Mouse (Mus musculus) frontal cortex, postnatal 10 days (tissue): ENCODE results near the gene Nfix.
"Not testable (repeated sequence)": the region's sequence is repeated elsewhere in the genome, so short reads cannot be mapped to it uniquely, and the experiment has no call there.

Source experiments
- DNase-seq, 2 experiments: peaks; one replicate each; pipeline ENCODE4 v3.0.0; 2022; ENCODE audit warnings: low spot score in 2 of 2, mixed read lengths in 1 of 2

The Nfix gene

GRCm38 (mm10) chr8:84832759-84833742 is 32.9 kb upstream of the Nfix start:
- DNase-seq = no peak

- peak; percentile 63 to 78 for DNase-seq
These were observed 32.0 kb upstream of the Nfix start for GRCm38 (mm10) chr8:84832034-84832717.

GRCm38 (mm10) chr8:84831490-84831889 is 31.3 kb upstream of the Nfix start, which contains the start of gene Gadd45gip1:
TSS of gene Gadd45gip1 (plus strand) at chr8:84831522.
- no peak for DNase-seq

- DNase-seq = not testable (repeated sequence)
These were observed 26.4 kb upstream of the Nfix start for GRCm38 (mm10) chr8:84826518-84826917.

- no peak for DNase-seq
These were observed 25.5 kb upstream of the Nfix start for GRCm38 (mm10) chr8:84825636-84826035.

GRCm38 (mm10) chr8:84823653-84824052 is 23.5 kb upstream of the Nfix start:
- DNase-seq = peak in 1 of 2 experiments; percentile 63

GRCm38 (mm10) chr8:84822723-84823122 is 22.6 kb upstream of the Nfix start, which contains the start of gene Dand5:
TSS of gene Dand5 (minus strand) at chr8:84822823.
- no peak for DNase-seq

GRCm38 (mm10) chr8:84816117-84816516 is 16.0 kb upstream of the Nfix start:
- DNase-seq = no peak

- peak; percentile 90 to 91 for DNase-seq
These were observed 15.4 kb upstream of the Nfix start for GRCm38 (mm10) chr8:84815547-84815946.

GRCm38 (mm10) chr8:84814555-84815441 is 14.7 kb upstream of the Nfix start:
- DNase-seq = no peak

- DNase-seq = no peak
These were observed 14.1 kb upstream of the Nfix start for GRCm38 (mm10) chr8:84814240-84814554.

- no peak for DNase-seq
These were observed 13.7 kb upstream of the Nfix start for GRCm38 (mm10) chr8:84813830-84814229.

- DNase-seq = peak in 1 of 2 experiments; percentile 83
These were observed 12.9 kb upstream of the Nfix start for GRCm38 (mm10) chr8:84813059-84813458.

GRCm38 (mm10) chr8:84811303-84811702 is 11.2 kb upstream of the Nfix start:
- no peak for DNase-seq

GRCm38 (mm10) chr8:84810896-84811295 is 10.8 kb upstream of the Nfix start:
- peak; percentile 89 to 95 for DNase-seq

GRCm38 (mm10) chr8:84809941-84810280 is 9.8 kb upstream of the Nfix start:
- DNase-seq = no peak

- no peak for DNase-seq
These were observed 9.2 kb upstream of the Nfix start for GRCm38 (mm10) chr8:84809109-84809940.

- no peak for DNase-seq
These were observed 5.9 kb upstream of the Nfix start for GRCm38 (mm10) chr8:84806031-84806430.

GRCm38 (mm10) chr8:84799136-84799931 is 810 bp downstream of the Nfix start:
- DNase-seq = peak in 1 of 2 experiments; percentile 50
